Mouse (Mus musculus): ENCODE measurements around the gene Swap70. TPM values are rescaled to one million over a fixed set of nuclear protein-coding genes. Genes with fewer than 3 reads are reported as not detected.

Gene Swap70
- total and polyA plus RNA-seq, 3 experiments, result 296 to 398 (median 370) TPM

DNA sequence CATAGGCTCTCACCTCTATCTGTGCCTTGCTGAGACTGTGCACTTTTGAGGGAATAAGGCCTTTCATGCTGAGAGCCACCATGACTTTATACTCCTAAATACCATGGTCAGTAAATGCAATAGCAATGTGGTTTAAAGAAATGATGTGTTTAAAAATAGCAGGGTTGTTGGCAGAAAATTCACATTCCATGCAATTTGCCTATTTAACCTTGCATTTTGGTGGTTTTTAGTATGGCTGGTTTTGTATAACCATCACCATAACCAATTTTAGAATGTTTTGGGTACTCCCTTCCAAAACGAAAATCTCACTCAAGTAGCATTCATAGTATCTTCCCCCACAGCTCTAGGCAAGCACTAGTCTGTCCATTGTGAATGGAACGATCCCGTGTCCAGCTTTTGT is 26.3 kb downstream of the Swap70 start:
- in situ Hi-C loops (cut with MboI; ENCODE audit: low pct_ligation_motif_present, low pct_unique_long_range_greater_than_20kb, low sequenced_read_pairs) (no loop called here), dilution Hi-C loops (cut with MboI; ENCODE audit: extremely low pct_ligation_motif_present, extremely low pct_unique_long_range_greater_than_20kb, low sequenced_read_pairs) (no loop called here)
- DNase-seq (ENCODE audit: extremely low read depth), result no peak
- Histone ChIP-seq H3K4me1 (ENCODE audit: control insufficient read depth in 1 of 2, insufficient read depth in 2 of 2) (peaks cover 36 to 96% of the 10 kb centered on the region in 2 experiments), H3K4me3 (replicated peaks in 1 of 3; ENCODE audit: low read depth in 2 of 3, low read length in 2 of 3, poor library complexity in 1 of 3) (no peak overlapping the region), H3K36me3 (replicated peaks in 1 of 2; ENCODE audit: control insufficient read depth in 1 of 2, insufficient read depth in 1 of 2, low read length in 1 of 2) (peaks cover 70 to 92% of the 10 kb centered on the region in 2 experiments), H3K9ac (ENCODE audit: insufficient read depth, low read depth) (no peak overlapping the region), H3K27ac (ENCODE audit: insufficient read depth, low read depth) (no peak overlapping the region), H3K4me2 (ENCODE audit: insufficient read depth, low read depth, poor library complexity, severe bottlenecking) (no peak overlapping the region), H3K9me3 (replicated peaks; ENCODE audit: low read length) (no peaks in the 10 kb centered on the region), H3K27me3 (replicated peaks) (no peaks in the 10 kb centered on the region), H3K79me2 (replicated peaks; ENCODE audit: control insufficient read depth, extremely low read depth, insufficient read depth, poor library complexity, severe bottlenecking) (peaks cover 96% of the 10 kb centered on the region)
- TF ChIP-seq MAX (IDR thresholded peaks at IDR 0.05; ENCODE audit: low read length), result no peak
- TF ChIP-seq KAT2A (IDR thresholded peaks at IDR 0.05; ENCODE audit: insufficient replicate concordance, low read length), result no peak
- no peak for TF ChIP-seq USF2 (conservative IDR thresholded peaks at IDR 0.05; ENCODE audit: low read depth, low read length)
- no peak for TF ChIP-seq CHD2 (IDR thresholded peaks at IDR 0.05; ENCODE audit: low read length)
- no peak for TF ChIP-seq NELFE (IDR thresholded peaks at IDR 0.05; ENCODE audit: low read depth, low read length)
- no peak for TF ChIP-seq JUN (IDR thresholded peaks at IDR 0.05; ENCODE audit: insufficient read depth, low read depth, low read length)
- no peak for TF ChIP-seq MXI1 (IDR thresholded peaks at IDR 0.05; ENCODE audit: low read depth, low read length)
- TF ChIP-seq RAD21 (IDR thresholded peaks at IDR 0.05; ENCODE audit: low read depth, low read length), result no peak
- TF ChIP-seq NRF1 (IDR thresholded peaks at IDR 0.05; ENCODE audit: low read depth, low read length), result no peak
- TF ChIP-seq EP300 (IDR thresholded peaks at IDR 0.05; ENCODE audit: low read length), result no peak
- no peak for TF ChIP-seq ZNF384 (IDR thresholded peaks at IDR 0.05; ENCODE audit: low read depth, low read length)
- TF ChIP-seq USF1 (IDR thresholded peaks at IDR 0.05; ENCODE audit: low read depth, low read length), result no peak
- TF ChIP-seq BHLHE40 (IDR thresholded peaks at IDR 0.05; ENCODE audit: low read depth, low read length), result no peak
- no peak for TF ChIP-seq CTCF (conservative IDR thresholded peaks at IDR 0.05 in 1 of 2, IDR thresholded peaks at IDR 0.05 in 1 of 2; ENCODE audit: low read depth in 2 of 2, low read length in 2 of 2)
- no peak for TF ChIP-seq IRF4 (IDR thresholded peaks at IDR 0.05; ENCODE audit: low read depth, low read length)
- no peak for TF ChIP-seq MYC (IDR thresholded peaks at IDR 0.05; ENCODE audit: low read depth, low read length)
- no peak for TF ChIP-seq SIN3A (IDR thresholded peaks at IDR 0.05; ENCODE audit: low read length)
- no peak for TF ChIP-seq SMC3 (IDR thresholded peaks at IDR 0.05; ENCODE audit: low read depth, low read length)
- no peak for TF ChIP-seq ZC3H11A (IDR thresholded peaks at IDR 0.05; ENCODE audit: low read depth, low read length)

DNA sequence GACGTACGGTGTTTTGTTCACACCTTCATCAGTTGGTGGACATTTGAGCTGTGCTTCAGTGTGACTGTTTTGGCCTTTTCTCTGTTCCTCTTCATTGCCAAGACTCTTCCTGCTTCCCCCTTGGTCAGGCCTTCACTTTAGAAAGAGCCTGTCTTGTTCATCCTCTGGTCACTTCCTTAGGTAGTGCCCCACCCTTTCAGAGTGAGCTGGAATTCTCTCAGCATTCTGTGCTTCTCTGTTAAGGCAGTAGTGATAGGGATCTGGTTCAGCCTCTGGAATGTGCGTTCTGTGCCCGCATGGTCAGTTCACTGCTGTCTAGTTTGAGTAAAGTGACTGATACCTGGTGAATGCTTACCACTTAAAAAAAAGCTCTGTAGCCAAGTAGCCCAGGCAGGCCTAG is 27.2 kb downstream of the Swap70 start:
- H3K4me3 ChIP-seq (replicated peaks in 1 of 3; ENCODE audit: low read depth in 2 of 3, low read length in 2 of 3, poor library complexity in 1 of 3), result no peak overlapping the region
- peak overlapping the region; percentile 38 for H3K27ac ChIP-seq (ENCODE audit: insufficient read depth, low read depth)
- H3K79me2 ChIP-seq (replicated peaks; ENCODE audit: control insufficient read depth, extremely low read depth, insufficient read depth, poor library complexity, severe bottlenecking), result peaks cover 96% of the 10 kb centered on the region
- no peak for DNase-seq (ENCODE audit: extremely low read depth)
- H3K27me3 ChIP-seq (replicated peaks), result no peaks in the 10 kb centered on the region
- dilution Hi-C loops (cut with MboI; ENCODE audit: extremely low pct_ligation_motif_present, extremely low pct_unique_long_range_greater_than_20kb, low sequenced_read_pairs) (no loop called here), in situ Hi-C loops (cut with MboI; ENCODE audit: low pct_ligation_motif_present, low pct_unique_long_range_greater_than_20kb, low sequenced_read_pairs) (no loop called here)
- H3K4me2 ChIP-seq (ENCODE audit: insufficient read depth, low read depth, poor library complexity, severe bottlenecking), result no peak overlapping the region
- TF ChIP-seq HCFC1 (IDR thresholded peaks at IDR 0.05; ENCODE audit: low read depth, low read length) (no peak), MEF2A (IDR thresholded peaks at IDR 0.05; ENCODE audit: borderline replicate concordance, low read depth, low read length) (no peak), MAFK (IDR thresholded peaks at IDR 0.05; ENCODE audit: insufficient replicate concordance, low read length) (no peak), MAX (IDR thresholded peaks at IDR 0.05; ENCODE audit: low read length) (no peak), CTCF (conservative IDR thresholded peaks at IDR 0.05 in 1 of 2, IDR thresholded peaks at IDR 0.05 in 1 of 2; ENCODE audit: low read depth in 2 of 2, low read length in 2 of 2) (no peak), TCF12 (IDR thresholded peaks at IDR 0.05; ENCODE audit: low read depth, low read length) (no peak), BHLHE40 (IDR thresholded peaks at IDR 0.05; ENCODE audit: low read depth, low read length) (no peak), UBTF (IDR thresholded peaks at IDR 0.05; ENCODE audit: low read depth, low read length) (no peak), ELF1 (IDR thresholded peaks at IDR 0.05; ENCODE audit: low read depth, low read length) (no peak), E2F4 (IDR thresholded peaks at IDR 0.05; ENCODE audit: insufficient replicate concordance, low read depth, low read length) (no peak), SIN3A (IDR thresholded peaks at IDR 0.05; ENCODE audit: low read length) (no peak), USF2 (conservative IDR thresholded peaks at IDR 0.05; ENCODE audit: low read depth, low read length) (no peak), ZMIZ1 (IDR thresholded peaks at IDR 0.05; ENCODE audit: low read depth, low read length) (no peak)
- H3K36me3 ChIP-seq (replicated peaks in 1 of 2; ENCODE audit: control insufficient read depth in 1 of 2, insufficient read depth in 1 of 2, low read length in 1 of 2), result peaks cover 72 to 92% of the 10 kb centered on the region in 2 experiments
- no peaks in the 10 kb centered on the region for H3K9me3 ChIP-seq (replicated peaks; ENCODE audit: low read length)
- peaks cover 38 to 96% of the 10 kb centered on the region in 2 experiments for H3K4me1 ChIP-seq (ENCODE audit: control insufficient read depth in 1 of 2, insufficient read depth in 2 of 2)
- no peak overlapping the region for H3K9ac ChIP-seq (ENCODE audit: insufficient read depth, low read depth)

Data from CH12.LX (cell line).